Mouse (Mus musculus): ENCODE results near the gene Actn2.

The Actn2 gene

DNA sequence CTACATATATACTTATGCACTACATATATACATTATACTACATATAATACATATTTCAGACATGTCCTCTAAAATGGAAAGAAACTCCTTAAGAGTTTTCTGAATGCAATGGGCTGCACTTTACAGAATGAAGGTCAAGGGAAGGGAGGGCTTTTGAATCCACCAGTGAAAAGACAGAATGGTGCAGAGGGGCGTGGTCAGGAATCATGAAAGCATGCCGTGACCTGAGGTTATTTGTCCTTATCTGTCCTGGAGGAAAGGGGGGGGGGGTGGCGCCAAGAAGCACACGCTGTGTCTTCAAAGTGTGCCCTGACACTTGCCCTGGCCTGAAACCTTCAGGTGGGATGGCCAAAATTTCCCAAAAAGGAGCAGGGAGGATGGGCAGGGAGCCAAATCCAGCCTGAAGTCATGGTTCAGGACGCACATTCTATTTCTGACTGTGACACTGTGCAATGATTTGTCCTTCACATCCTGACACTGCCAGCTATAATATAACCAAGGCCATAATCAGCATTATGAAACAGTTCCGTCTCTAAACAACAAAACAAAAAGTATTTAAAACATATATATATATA is 23.3 kb downstream of the Actn2 start:
- CTCF ChIA-PET, result no interaction called here

DNA sequence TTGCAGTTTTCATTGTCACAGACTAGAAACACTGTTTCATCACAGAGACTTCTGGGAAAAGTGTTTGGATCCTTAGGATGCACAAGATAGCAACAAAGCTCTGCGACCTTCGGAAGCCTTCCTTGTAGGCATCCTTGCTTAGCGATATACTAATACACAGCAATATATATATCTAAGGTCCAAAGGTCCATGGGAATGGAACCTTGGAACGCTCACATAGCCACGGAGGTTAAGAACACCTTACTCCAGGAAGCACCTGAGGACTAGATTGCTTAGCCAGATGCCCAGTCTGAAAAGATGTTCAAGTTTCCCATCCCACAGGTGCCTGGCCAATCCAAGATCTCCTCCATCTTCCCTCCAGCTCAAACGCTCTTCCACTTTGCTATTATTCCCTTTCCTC is 26.4 kb downstream of the Actn2 start:
- CTCF ChIA-PET, result no interaction called here

DNA sequence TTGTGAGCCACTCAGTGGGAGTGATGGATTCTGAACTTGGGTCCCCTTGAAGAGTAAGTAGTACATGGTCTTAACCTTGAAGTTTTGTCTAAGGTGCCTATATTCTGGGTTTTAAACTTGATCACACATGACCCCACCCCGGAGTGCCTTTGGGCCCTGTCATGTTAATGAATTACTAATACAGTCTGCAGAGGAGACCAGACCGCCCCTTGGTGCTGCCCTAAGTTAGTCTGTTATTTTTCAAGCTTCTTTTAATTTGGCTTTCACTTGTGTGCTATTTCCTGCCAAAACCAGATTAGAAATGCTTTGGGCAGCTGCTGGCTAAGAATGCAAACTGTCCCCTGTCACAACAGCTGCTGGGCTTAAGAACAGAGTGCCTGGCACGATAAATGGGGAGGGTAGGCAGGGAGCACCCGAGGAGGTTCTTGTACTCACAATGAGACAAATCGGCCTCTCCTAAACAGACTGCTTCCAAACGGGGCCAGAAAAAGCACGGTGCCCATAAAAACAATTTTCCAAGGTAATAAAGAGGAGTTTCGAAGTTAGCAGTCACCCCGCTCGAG is 28.5 kb downstream of the Actn2 start:
- CTCF ChIA-PET, result no interaction called here

DNA sequence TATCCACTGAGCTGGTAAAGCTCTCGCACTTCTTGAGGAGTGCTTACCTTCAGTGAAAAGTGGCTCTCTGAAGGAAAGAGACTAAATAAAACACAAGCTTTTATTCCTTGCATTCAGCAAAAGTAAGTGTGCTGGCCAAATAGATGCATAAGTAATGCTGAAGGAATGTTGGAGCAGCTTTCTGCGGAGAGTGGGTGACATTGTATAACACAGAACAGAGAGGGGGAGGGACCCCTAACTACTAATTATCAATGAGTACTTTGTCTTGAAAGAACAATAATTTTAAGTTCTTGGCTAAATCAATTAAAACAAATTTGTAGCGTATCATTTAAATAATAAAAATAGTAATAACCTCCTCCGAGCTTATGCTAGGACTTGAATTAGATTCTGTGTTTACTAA is 29.2 kb downstream of the Actn2 start:
- CTCF ChIA-PET, result no interaction called here

DNA sequence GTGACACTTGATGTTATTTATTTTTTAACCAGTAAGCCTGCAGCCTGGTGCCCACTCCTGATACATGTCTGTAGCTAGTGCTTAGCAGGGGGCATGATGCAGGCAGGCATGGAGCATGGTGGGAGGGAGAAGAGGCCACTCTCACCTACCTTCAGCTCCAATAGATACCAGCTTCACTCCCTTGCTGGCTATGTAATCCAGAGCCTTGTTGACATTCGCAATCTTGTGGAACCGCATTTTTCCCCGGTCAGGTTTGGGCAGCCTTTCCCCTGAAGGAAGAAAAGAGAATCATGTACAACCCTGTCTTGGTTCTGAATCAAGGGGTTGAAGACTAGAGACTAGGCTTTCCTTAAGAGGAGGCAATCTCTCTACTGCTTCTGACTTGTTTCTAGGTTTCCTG is 31.1 kb downstream of the Actn2 start:
- CTCF ChIA-PET, result no interaction called here

DNA sequence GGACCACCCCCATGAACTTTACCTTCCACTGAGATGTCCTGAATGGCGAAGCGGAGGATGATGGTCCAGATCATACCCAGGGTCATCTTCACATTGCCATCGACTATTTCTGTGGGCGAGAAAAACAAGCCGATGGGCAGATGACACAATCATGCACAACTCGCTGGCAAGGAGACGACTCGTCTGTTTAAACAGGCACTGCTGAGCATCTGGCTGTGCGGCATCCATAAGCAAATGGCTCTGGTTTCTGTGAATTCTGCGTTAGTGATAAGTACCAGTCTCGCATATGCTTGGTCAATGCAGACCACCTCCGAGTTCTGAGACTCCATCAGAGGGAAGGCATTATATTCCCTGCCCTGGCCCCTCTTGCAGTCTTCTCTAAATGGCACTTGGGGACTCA is 31.7 kb downstream of the Actn2 start:
- CTCF ChIA-PET, result no interaction called here

DNA sequence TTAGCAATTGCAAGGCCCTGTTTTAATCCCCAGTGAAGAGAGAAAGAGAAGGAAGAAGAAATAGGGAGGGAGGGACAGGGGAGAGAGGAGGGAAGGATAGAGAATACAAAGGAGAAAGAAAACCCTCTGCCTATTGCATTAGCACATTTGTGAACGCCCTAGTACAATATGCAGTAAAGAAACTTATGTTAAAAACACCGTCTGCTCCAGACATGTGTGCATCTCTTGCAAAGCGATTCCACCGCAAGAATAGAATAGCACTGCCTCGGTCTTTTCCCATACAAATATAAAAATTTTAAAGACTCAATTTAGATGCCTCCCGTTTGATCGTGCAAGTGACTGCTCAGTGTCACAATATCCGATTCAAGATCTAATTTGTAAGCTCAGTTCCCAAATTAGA is 32.1 kb downstream of the Actn2 start:
- CTCF ChIA-PET, result no interaction called here

DNA sequence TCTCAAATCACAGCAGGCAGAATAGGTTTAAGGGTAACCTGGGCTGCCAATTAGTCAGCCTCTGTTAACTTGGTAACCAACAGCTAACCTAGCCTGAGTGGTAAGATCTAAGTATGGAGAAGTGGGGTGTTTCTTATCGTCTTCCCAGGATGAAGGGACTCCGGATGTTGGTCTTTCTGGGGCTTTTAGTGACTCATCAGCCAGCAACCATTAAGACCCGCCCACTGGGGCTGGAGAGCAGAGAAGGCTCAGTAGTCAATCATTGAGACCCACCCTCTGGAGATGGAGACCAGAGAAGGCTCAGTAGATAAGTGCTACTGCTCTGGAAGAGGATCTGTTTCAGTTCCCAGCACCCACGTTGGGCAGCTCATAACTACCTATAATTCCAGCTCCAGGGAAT is 33.3 kb downstream of the Actn2 start:
- CTCF ChIA-PET, result no interaction called here

DNA sequence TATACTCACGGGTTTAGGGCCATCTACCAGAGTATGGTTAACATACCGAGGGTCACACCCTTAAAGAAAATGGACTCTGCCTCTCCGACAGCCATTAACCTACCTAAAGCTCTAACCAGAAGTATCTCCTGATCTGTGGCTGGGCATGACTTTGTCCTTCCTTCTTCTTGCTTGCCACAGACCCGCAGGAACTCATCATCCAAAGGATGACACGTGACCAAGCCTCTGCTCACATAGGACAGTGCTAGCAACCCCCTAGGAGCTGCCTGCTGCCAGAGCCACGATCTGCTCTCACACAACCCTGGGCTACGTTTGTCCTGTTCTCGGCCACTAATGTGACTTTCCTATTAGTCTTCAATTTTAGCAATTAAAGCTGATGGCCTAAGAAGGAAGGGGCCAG is 35.0 kb downstream of the Actn2 start:
- CTCF ChIA-PET, result no interaction called here

DNA sequence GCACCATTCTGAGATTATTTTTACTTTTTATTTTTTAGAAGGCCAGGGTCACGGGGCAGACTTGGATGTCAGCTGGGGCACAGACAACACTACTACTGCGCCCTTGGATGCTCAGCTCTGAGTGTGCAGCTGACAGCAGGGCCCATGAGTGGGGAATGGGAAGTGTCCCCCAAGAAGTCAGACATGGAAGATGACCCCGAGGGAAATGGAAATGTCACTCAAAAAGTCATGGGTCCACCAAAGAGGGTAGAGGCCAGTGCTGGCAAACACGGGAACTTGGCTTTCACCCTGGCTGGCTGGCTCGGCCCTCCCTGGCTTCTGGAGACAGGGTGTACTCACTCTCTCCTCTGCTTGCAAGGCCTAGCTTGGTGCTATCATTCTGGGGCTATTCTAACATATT is 35.6 kb downstream of the Actn2 start:
- CTCF ChIA-PET, result no interaction called here

DNA sequence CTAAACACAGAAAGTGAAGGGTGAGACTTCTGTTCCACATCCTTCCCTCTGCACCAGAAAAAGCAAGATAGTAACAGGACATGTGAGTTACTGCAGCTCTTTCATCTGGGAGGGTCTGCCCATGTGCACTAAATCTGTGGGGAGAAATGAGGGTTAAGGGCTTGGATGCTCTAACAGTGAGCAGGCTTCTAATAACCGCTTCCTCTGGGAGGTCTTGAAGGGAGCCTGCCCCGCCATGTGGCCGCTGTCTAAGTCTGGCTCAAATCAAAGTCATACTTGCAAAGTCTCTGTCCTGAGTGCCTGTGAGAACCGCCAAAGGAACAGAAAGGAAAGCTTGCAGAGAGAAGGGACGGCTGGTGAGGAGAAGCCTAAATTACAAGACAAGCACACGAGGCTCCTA is 42.8 kb downstream of the Actn2 start:
- CTCF ChIA-PET, result no interaction called here

DNA sequence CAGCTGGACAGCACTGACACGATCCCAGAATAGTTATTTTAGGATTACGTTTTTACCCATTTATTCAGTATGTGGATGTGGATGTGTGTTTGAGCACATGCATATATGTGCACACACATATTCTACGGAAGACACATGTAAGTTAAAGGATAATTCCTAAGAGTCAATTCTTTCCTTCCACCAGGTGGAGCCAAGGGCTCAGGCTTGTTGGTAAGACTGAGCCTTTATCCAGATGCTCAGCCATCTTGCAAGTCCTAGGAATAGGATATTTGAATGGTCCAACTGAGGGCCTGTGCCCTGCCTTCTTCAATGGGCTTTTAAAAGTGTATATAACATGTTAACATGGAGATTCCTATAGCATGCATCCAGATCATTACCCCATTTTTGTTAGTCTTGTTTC is 43.9 kb downstream of the Actn2 start:
- CTCF ChIA-PET, result no interaction called here

DNA sequence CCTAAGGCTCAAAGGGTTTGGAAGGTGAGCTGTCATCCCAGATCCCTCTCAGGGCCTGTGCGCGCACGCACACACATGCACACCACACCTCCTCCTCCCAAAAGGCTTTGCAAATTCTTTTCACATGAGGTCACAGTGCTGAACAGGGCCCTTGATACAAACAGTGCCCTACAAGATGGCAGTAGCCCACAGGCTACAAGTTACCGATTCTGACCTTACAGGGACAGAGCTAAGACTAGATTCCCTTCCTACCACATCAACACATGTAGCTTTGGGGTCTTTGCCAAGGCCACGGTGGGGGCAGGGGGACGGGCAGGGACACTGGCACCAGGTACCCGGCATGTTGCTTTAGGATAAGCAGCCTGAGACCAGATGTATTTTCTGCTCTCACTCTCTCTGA is 46.8 kb downstream of the Actn2 start:
- CTCF ChIA-PET, result interaction anchor here (0.6 kb wide), 1 partner anchor 1072 kb away, joined by 3 read pairs; no protein-coding TSS in a partner anchor

DNA sequence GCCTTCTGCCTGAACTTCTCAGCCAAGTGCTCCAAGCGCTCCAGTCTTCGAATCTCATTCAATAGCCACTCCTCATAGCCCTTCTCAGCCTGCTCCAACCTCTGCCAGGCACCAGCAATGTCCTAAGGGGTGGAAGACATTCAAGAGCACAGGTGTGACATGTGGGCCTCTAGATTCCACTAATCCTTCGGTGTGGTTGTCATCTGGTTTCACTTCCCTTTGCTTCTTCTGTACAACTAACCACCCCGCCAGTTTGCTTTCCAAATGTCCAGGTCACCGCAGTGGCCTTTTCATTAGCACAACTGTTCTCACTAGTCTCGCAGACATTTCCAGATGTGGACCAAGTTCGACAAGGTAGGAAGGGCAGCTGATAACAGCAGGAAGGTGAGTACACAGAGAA is 49.9 kb downstream of the Actn2 start:
- CTCF ChIA-PET, result no interaction called here

DNA sequence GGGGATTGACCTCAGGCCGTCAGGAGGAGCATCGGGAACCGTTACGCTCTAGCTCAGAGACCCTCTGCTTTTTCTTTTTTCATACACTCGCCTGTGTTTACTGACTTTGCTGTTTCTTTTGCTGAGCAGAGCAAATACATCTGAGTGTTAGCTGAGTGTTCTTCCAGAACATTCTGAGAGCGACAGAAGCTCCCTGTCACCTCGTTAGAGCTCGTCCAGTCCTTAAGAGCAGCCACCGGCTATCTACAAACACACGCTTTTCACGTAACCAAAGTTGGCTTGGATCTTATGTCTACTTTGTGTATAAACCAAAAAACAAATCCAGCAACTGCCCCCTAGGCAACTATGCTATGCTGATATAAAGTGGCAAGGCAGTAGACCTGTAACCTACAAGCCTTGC is 56.0 kb downstream of the Actn2 start:
- CTCF ChIA-PET, result no interaction called here

DNA sequence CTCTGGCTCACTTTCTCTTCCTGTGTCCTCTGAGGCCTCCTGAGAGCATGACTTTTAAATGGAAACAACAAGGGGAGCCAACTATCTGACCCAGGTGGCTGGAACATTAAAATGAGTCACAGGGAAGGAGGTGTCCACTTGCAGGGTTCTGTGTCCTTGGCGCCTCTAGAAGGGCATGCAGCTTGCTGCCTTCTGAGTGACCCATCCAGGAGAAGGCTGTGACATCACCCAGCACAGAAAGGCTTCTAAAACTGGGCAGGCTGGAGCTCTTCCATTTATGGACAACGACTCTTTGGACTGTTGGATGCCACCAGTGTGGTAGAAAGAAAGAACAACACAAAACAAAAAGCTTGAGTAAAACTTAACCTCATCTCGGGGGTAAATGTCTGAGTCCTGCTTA is 56.7 kb downstream of the Actn2 start:
- CTCF ChIA-PET, result no interaction called here

DNA sequence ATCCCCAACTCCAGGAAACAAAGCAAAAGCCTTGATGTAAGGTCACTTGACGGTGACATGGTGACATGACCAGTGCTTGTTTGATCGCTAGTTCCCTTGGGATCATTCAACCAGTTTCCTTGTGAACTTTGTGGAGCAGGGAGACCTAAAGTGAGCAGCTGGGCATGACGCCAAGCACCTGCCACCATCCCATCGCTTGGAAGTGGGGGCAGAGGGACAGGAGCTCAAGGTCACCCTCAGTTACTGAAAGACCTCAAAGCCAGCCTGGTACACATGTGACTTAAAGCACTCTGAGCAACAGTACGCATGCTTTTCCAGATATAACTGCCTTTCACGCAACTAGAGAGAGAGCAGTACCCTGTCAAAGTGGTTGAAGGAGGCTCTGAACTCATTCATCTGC is 65.8 kb downstream of the Actn2 start:
- CTCF ChIA-PET, result no interaction called here

DNA sequence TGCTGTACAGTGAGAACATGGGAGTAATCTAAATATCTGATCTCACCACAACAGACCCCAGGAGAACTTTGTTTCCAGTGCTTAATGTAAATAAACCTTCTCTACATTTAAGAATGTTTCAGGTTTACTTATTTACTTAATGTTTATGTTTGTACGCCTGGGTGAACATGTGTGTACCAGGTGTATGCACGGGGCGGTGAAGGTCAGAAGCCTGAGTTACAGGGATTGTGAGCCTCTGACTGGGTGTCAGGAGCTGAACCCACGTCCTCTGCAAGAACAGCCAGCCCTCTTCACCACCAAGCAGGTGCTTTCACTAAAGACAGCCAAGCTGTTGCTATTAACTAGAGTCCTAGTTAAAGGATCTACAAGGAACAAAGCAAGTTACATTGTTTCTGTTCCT is 66.3 kb downstream of the Actn2 start:
- CTCF ChIA-PET, result no interaction called here

DNA sequence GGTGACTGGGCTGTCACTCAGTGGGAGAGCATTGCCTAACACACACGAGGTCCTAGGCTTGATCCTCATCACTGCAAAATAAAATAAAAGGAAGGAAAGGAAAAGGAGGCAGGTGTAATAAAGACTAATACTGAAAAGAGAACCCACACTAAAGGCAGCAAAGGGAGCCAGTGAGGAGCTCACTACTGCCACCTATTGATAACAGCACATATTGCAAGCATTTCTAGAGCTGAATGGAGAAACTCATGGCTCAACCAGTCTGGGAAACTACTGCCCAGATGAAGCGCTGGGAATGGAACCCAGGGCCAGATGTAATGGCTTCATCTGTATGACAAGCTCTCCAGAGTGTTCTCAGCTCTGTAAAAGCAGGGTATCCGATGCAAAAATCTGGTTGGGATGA is 67.6 kb downstream of the Actn2 start:
- CTCF ChIA-PET, result no interaction called here

DNA sequence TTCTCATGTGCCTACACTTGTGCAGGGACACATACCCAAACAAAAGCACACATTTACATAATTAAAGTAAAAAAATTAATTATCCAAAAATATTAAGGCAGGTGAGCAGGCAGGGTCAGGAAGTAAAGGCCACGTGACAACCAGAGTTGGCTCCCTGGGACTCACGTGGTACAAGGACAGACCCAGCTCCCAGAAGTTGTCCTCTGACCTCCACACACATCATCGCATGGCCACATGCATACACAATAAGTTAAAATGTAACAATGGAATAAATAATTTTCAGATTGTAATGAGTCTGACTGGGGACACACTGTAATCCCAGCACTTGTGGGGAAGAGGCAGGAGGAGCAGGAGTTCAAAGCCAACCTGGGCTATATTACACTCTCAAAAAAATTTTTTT is 72.6 kb downstream of the Actn2 start:
- CTCF ChIA-PET, result no interaction called here

DNA sequence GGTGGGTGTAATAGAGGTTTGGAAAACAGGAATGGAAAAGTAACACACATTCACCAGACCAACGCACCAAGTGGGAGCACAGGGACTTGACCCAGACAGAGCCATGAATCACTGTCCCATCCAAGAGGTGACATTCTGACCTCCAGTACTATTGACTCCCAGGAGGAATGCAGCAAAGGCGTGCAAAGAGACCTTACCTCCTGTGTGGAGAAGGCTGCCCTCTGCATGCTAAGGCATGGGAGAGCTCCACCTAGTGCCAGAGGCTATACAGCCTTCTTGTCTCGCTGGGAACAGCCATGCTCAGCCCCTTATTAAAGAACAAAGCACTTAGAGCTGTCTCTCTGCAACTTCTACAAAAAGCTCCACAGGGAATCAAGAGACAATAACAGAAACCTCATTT is 73.5 kb downstream of the Actn2 start:
- CTCF ChIA-PET, result no interaction called here

DNA sequence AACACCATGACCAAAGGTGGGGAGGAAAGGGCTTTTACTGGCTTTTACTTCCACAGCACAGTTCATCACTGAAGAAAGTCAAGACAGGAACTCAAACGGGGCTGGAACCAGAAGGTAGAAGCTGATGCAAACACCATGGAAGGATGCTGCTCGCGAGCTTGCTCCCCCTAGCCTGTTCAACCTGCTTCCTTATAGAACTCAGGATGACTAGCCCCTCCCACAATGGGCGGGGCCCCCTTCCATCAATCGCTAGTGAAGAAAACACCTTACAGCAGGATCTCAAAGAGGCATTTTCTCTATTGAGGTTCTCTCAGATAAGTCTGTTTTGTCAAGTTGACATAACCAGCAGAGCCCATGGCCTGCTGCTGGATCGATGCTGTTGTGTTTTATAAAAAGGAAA is 76.6 kb downstream of the Actn2 start:
- CTCF ChIA-PET, result no interaction called here

DNA sequence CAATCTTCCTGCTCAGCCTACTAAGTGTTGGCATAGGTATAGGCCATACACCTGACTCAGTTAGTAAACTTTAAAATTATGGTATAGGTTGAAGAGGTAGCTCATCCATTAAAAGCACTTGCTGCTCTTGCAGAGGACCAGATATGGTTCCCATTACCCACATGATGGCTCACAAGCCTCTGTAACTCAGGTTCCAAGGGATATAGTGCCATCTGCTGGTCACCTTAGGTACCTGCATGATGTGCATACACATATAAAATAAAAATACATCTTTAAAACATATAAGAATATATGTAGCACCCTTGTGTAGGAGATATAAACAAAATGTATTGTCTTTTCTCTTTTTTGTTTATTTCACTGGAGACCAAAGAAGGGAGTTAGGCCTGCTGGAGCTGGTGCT is 79.1 kb downstream of the Actn2 start:
- CTCF ChIA-PET, result no interaction called here
